Mouse (Mus musculus) heart, embryonic 15.5 days (tissue): ENCODE measurements around the gene Bcl11b. TPM values are rescaled to one million over a fixed set of nuclear protein-coding genes. Genes with fewer than 3 reads are reported as not detected.

Source experiments
- ATAC-seq: fragments of 200-750 bp; cut with Nextera tagmentation; replicated peaks from 2 replicates; pipeline ENCODE4 v1.8.0; 2017; ENCODE audit warnings: low read depth, moderate TSS enrichment; ENCODE audit not compliant: insufficient number of reproducible peaks, insufficient read depth, low FRiP score
- H3K27ac ChIP-seq: fragments of 300-500 bp; sonication (generic); 2 replicates; pipeline ENCODE4 v1.5.1; 2015; ENCODE audit warnings: mild to moderate bottlenecking, inconsistent platforms
- H3K27me3 ChIP-seq: fragments of 300-500 bp; sonication (generic); 2 replicates; pipeline ENCODE4 v1.6.1; 2015; ENCODE audit warnings: inconsistent platforms
- H3K36me3 ChIP-seq: fragments of 300-500 bp; sonication (generic); 2 replicates; pipeline ENCODE4 v1.6.1; 2015; ENCODE audit warnings: mild to moderate bottlenecking, inconsistent platforms
- H3K4me1 ChIP-seq: fragments of 300-500 bp; sonication (generic); replicated peaks from 2 replicates; pipeline ENCODE4 v1.6.1; 2015; ENCODE audit warnings: inconsistent platforms
- H3K4me2 ChIP-seq: fragments of 300-500 bp; sonication (generic); 2 replicates; pipeline ENCODE4 v1.6.1; 2015; ENCODE audit warnings: inconsistent platforms, mild to moderate bottlenecking, moderate library complexity
- H3K4me3 ChIP-seq: fragments of 300-500 bp; sonication (generic); 2 replicates; pipeline ENCODE4 v1.5.1; 2015; ENCODE audit warnings: mild to moderate bottlenecking, inconsistent platforms
- H3K9ac ChIP-seq: fragments of 300-500 bp; sonication (generic); 2 replicates; pipeline ENCODE4 v1.6.1; 2015; ENCODE audit warnings: mild to moderate bottlenecking, inconsistent platforms
- H3K9me3 ChIP-seq: fragments of 300-500 bp; sonication (generic); replicated peaks from 2 replicates; pipeline ENCODE4 v1.6.1; 2016; ENCODE audit warnings: inconsistent platforms
- WGBS: fragments of 180-500 bp; shearing (Covaris S2); methylation state at CpG from one replicate; pipeline ENCODE4 v1.1.7; 2015; ENCODE audit warnings: mixed read lengths; 5-methylcytosine and 5-hydroxymethylcytosine counted together
- polyA plus RNA-seq: library from polyadenylated mRNA; unstranded; fragments of >200 nt; fragmentation: Nextera tagmentation; extraction: Ambion mirVana; gene quantifications from 2 replicates; pipeline ENCODE4 v1.2.1, GENCODE M21; 2015

The Bcl11b gene
- polyA plus RNA-seq, 1 experiment from 2014 or later = 4.6 TPM

GRCm38 (mm10) chr12:107997241-107997640 lies 6.2 kb downstream of the Bcl11b start:
- WGBS = 30% methylated on average over 3 of the region's 3 CpGs
- no peak overlapping the region for H3K4me2 ChIP-seq

GRCm38 (mm10) chr12:107996773-107997172 lies 6.6 kb downstream of the Bcl11b start:
- peaks cover under 1% of the 10 kb centered on the region; the same call in 1 of the 2 replicates for H3K4me1 ChIP-seq
- H3K9ac ChIP-seq = no peak overlapping the region
- peaks cover 46% of the 10 kb centered on the region for H3K27me3 ChIP-seq
- H3K27ac ChIP-seq = no peak overlapping the region
- no peaks in the 10 kb centered on the region for H3K36me3 ChIP-seq
- no peak overlapping the region for H3K4me3 ChIP-seq
- no peak for ATAC-seq
- no peaks in the 10 kb centered on the region for H3K9me3 ChIP-seq
- 52% methylated on average over 4 of the region's 4 CpGs for whole genome bisulfite sequencing
- H3K4me2 ChIP-seq = no peak overlapping the region

More at GRCm38 (mm10) chr12:107997241-107997640, 6.2 kb downstream of the Bcl11b start:
- Histone ChIP-seq H3K9me3 (no peaks in the 10 kb centered on the region), H3K27me3 (peaks cover 46% of the 10 kb centered on the region), H3K36me3 (no peaks in the 10 kb centered on the region), H3K4me1 (peaks cover 5% of the 10 kb centered on the region), H3K4me3 (no peak overlapping the region), H3K9ac (no peak overlapping the region), H3K27ac (no peak overlapping the region)
- ATAC-seq = no peak

- H3K9me3 ChIP-seq = no peaks in the 10 kb centered on the region
- H3K4me1 ChIP-seq = no peaks in the 10 kb centered on the region
- no peak overlapping the region for H3K4me2 ChIP-seq
- H3K36me3 ChIP-seq = no peaks in the 10 kb centered on the region
- no peak for ATAC-seq
- H3K27ac ChIP-seq = no peak overlapping the region
- H3K9ac ChIP-seq = no peak overlapping the region
- H3K27me3 ChIP-seq = peaks cover 45% of the 10 kb centered on the region
- H3K4me3 ChIP-seq = no peak overlapping the region
- WGBS = 75% methylated on average over 6 of the region's 6 CpGs
Observed at GRCm38 (mm10) chr12:107996216-107996615, 7.2 kb downstream of the Bcl11b start.

GRCm38 (mm10) chr12:107994421-107994820 lies 9.0 kb downstream of the Bcl11b start:
- Histone ChIP-seq H3K4me2 (no peak overlapping the region), H3K9me3 (no peaks in the 10 kb centered on the region), H3K27me3 (peaks cover 30% of the 10 kb centered on the region), H3K36me3 (no peaks in the 10 kb centered on the region), H3K27ac (no peak overlapping the region), H3K4me1 (no peaks in the 10 kb centered on the region), H3K4me3 (no peak overlapping the region), H3K9ac (no peak overlapping the region)
- ATAC-seq = no peak
- WGBS = 63% methylated on average over 4 of the region's 4 CpGs

- no peaks in the 10 kb centered on the region for H3K4me1 ChIP-seq
- H3K4me2 ChIP-seq = no peak overlapping the region
- no peak overlapping the region for H3K27ac ChIP-seq
- H3K4me3 ChIP-seq = no peak overlapping the region
- 74% methylated on average over 4 of the region's 4 CpGs for WGBS
- peaks cover 26% of the 10 kb centered on the region for H3K27me3 ChIP-seq
- no peaks in the 10 kb centered on the region for H3K9me3 ChIP-seq
- no peaks in the 10 kb centered on the region for H3K36me3 ChIP-seq
- H3K9ac ChIP-seq = no peak overlapping the region
- ATAC-seq = no peak
Observed at GRCm38 (mm10) chr12:107993029-107993428, 10.4 kb downstream of the Bcl11b start.

GRCm38 (mm10) chr12:107991191-107991590 lies 12.2 kb downstream of the Bcl11b start:
- H3K4me2 ChIP-seq = no peak overlapping the region

GRCm38 (mm10) chr12:107983211-107983610 lies 20.2 kb downstream of the Bcl11b start:
- Histone ChIP-seq H3K9me3 (no peaks in the 10 kb centered on the region), H3K4me3 (no peak overlapping the region), H3K27me3 (no peaks in the 10 kb centered on the region), H3K9ac (no peak overlapping the region), H3K36me3 (no peaks in the 10 kb centered on the region), H3K4me1 (peaks cover 34% of the 10 kb centered on the region), H3K4me2 (no peak overlapping the region), H3K27ac (no peak overlapping the region)
- no peak for ATAC-seq
- WGBS = 41% methylated on average over 8 of the region's 8 CpGs

More at GRCm38 (mm10) chr12:107991191-107991590, 12.2 kb downstream of the Bcl11b start:
- Histone ChIP-seq H3K4me1 (no peaks in the 10 kb centered on the region), H3K27ac (no peak overlapping the region), H3K9me3 (no peaks in the 10 kb centered on the region), H3K9ac (no peak overlapping the region), H3K4me3 (no peak overlapping the region), H3K27me3 (peaks cover 14% of the 10 kb centered on the region; the same call in 1 of the 2 replicates), H3K36me3 (no peaks in the 10 kb centered on the region)
- no peak for ATAC-seq
- 78% methylated on average over 11 of the region's 11 CpGs for WGBS

- H3K36me3 ChIP-seq = no peaks in the 10 kb centered on the region
- H3K4me3 ChIP-seq = no peak overlapping the region
- H3K27ac ChIP-seq = no peak overlapping the region
- no peaks in the 10 kb centered on the region for H3K9me3 ChIP-seq
- no peak overlapping the region for H3K9ac ChIP-seq
- no peak for ATAC-seq
- no peak overlapping the region for H3K4me2 ChIP-seq
- H3K4me1 ChIP-seq = peaks cover 43% of the 10 kb centered on the region
- 75% methylated on average over 9 of the region's 9 CpGs for WGBS
- no peaks in the 10 kb centered on the region for H3K27me3 ChIP-seq
Observed at GRCm38 (mm10) chr12:107982306-107982705, 21.1 kb downstream of the Bcl11b start.

- no peaks in the 10 kb centered on the region for H3K27me3 ChIP-seq
- H3K4me3 ChIP-seq = peak overlapping the region; percentile 57
- H3K4me1 ChIP-seq = peaks cover 53% of the 10 kb centered on the region
- peak overlapping the region; percentile 91 for H3K27ac ChIP-seq
- 64% methylated on average over 6 of the region's 6 CpGs for WGBS
- no peaks in the 10 kb centered on the region for H3K9me3 ChIP-seq
- no peak for ATAC-seq
- no peaks in the 10 kb centered on the region for H3K36me3 ChIP-seq
- H3K4me2 ChIP-seq = peak overlapping the region; percentile 94
- H3K9ac ChIP-seq = no peak overlapping the region; the same call in 1 of the 2 replicates
Observed at GRCm38 (mm10) chr12:107981231-107981630, 22.2 kb downstream of the Bcl11b start.

GRCm38 (mm10) chr12:107980261-107980961 lies 23.0 kb downstream of the Bcl11b start:
- peaks cover 61% of the 10 kb centered on the region for H3K4me1 ChIP-seq
- peak overlapping the region; percentile 62 for H3K9ac ChIP-seq
- no peaks in the 10 kb centered on the region for H3K9me3 ChIP-seq
- H3K36me3 ChIP-seq = no peaks in the 10 kb centered on the region
- H3K4me2 ChIP-seq = peak overlapping the region; percentile 94
- H3K4me3 ChIP-seq = peak overlapping the region; percentile 57
- H3K27me3 ChIP-seq = no peaks in the 10 kb centered on the region
- WGBS = 4% methylated on average over 47 of the region's 51 CpGs
- ATAC-seq = peak; percentile 71
- peak overlapping the region; percentile 91 for H3K27ac ChIP-seq

- Histone ChIP-seq H3K4me1 (peaks cover 61% of the 10 kb centered on the region), H3K4me2 (peak overlapping the region; percentile 94), H3K27me3 (no peaks in the 10 kb centered on the region), H3K4me3 (peak overlapping the region; percentile 57), H3K36me3 (no peaks in the 10 kb centered on the region), H3K27ac (peak overlapping the region; percentile 91), H3K9ac (peak overlapping the region; percentile 62), H3K9me3 (no peaks in the 10 kb centered on the region)
- 11% methylated on average over 28 of the region's 28 CpGs for WGBS
- ATAC-seq = peak; percentile 63
Observed at GRCm38 (mm10) chr12:107979710-107980260, 23.6 kb downstream of the Bcl11b start.
